Mouse (Mus musculus) T-cell, adult 2 months (primary cell): ENCODE measurements around the gene Dyrk3.
"Not testable (repeated sequence)": the region's sequence is repeated elsewhere in the genome, so short reads cannot be mapped to it uniquely, and the experiment has no call there.

Experiments
- DNase-seq: peaks from one replicate; pipeline ENCODE4 v3.0.0; 2022; ENCODE audit warnings: low spot score

Dyrk3 gene

DNA sequence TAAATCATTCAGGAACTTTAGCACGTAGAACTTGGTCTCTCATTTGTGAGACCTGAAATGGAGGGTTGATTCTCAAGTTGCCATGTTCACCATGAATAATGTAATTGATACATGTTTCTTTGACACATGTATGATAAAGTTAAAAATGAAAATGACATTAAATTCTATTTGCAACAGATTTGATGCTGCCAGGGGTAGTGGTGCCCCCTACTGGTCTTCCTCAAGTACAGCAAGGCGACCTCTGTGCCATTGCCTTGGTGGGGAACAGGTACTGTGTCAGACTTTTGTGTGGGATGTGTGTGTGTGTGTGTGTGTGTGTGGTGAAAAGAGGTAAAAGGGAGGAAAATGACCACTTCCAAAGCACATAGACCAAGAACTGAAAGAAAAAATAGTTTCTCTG lies 17.3 kb upstream of the Dyrk3 start:
- DNase-seq = peak; percentile 65

DNA sequence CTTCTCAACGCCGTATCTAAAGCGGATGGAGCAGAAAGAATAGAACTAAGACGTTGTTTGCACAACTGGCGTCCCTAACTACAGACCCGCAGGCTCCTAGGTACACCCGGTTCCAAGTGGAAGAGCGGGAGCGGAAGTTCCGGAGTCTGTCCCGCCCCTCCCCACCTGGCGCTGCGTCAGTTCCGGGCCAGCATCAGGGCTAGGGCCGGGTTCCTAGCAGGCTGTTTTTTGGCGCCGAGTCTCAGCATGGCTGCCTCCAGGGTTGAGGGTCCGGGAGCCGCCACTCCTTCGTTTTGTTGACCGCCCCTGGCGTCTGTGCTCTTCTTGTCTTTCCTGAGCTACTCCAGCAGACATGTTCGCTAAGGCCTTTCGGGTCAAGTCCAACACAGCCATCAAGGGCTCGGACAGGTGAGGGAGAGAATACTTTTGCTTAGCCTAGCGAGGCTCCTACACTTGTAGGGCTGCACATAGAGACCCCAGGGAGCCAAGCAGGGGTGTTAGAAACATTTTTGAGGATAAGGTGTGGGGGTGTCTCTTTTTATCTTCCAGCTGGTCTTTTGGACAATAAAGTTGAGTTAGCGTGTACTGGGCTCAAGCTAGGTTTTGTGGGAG lies 15.0 kb upstream of the Dyrk3 start, which contains the start of gene Eif2d:
Gene Eif2d (plus strand): TSS at position 164 of the 612 bp plus-strand sequence.
- DNase-seq = peak; percentile 90

DNA sequence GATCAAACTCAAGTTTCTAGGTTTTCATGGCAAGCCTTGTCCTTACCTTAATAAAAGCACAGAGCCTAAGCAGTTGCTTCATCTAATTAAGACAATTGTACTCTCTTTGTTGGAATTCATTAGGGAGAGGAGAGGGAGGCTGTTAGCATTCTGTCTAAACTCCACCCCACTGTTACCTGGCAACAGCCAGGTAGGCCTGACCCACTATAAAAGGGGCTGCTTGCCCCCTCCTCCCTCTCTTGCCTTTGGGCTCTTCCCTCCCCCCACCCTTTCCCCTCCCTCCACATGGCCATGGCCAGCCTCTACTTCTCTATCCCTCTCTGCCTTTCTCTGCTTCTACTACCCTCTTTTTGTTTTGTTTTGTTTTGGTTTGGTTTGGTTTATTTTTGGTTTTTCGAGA lies 11.4 kb upstream of the Dyrk3 start:
- DNase-seq = no peak

DNA sequence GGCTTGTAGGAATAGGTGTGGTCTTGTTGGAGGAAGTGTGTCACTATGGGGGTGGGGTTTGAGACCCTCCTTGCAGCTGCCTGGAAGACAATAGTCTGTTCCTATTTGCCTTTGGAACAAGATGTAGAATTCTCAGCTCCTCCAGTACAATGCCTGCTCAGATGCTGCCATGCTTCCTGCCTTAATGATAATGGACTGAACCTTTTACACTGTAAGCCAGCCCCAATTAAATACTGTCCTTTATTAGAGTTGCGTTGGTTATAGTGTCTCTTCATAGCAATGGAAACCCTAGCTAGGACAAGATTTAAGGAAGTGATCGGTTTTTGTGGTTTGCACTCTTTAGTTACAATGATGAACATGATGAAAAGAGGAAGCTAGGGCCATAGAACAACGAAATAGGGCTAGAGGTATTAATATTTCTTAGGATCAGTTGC lies 8.1 kb upstream of the Dyrk3 start:
- DNase-seq = no peak

DNA sequence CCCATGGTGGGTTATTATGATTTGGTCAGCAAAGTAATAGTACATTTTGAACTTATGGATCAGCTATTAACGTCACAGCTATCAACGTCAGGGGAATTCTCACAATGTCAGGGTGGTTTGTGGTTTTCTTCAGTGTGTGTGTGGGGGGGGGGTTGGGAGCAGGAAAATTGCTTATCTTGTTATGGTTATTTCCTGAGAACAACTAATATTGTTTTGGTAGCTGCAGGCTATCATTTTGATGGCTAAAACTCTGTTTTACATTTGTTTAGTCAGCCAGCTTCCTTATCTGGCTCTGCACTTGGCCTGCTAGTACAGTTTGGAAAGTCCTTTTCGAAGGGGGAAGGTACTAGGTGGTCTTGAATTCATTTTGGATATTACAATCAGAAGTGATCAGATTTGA lies 7.1 kb upstream of the Dyrk3 start:
- not testable (repeated sequence) for DNase-seq

DNA sequence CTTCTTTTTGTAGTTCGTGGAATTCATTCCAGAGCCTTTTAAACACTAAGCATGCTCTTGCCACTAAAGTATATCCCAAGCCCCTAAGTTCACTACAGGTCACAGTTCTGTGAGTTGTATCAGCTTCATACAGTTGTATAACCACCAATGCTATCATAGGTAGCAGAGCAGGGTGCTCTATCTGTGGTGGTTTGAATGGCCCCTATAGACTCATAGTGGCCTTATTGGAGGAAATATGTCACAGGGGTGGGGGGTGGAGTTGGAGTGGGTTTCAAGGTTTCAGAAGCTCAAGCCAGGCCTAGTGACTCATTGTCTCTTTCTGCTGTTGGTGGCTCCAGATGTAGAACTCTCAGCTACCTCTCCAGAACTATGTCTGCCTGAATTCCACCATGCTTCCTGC lies 4.3 kb upstream of the Dyrk3 start:
- DNase-seq = no peak

DNA sequence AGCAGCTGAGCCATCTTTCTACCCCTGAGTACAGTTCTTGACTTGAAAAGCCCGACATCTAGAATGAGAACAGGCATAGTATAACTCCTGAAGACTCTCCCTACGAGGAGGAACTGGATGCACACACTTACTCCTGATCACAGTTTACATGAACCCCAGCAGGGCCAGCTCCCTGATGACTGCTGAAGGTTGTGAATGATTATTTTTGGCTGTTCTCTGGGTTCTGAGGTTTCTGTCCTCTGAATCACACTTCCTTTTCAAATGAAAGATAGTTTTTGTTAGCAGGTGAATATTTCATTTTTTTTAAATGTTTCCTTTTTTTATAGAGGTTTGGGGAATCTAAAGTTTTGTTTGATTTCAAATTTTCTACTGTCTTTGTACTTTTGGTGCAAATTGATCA lies 3.3 kb upstream of the Dyrk3 start:
- DNase-seq = no peak

DNA sequence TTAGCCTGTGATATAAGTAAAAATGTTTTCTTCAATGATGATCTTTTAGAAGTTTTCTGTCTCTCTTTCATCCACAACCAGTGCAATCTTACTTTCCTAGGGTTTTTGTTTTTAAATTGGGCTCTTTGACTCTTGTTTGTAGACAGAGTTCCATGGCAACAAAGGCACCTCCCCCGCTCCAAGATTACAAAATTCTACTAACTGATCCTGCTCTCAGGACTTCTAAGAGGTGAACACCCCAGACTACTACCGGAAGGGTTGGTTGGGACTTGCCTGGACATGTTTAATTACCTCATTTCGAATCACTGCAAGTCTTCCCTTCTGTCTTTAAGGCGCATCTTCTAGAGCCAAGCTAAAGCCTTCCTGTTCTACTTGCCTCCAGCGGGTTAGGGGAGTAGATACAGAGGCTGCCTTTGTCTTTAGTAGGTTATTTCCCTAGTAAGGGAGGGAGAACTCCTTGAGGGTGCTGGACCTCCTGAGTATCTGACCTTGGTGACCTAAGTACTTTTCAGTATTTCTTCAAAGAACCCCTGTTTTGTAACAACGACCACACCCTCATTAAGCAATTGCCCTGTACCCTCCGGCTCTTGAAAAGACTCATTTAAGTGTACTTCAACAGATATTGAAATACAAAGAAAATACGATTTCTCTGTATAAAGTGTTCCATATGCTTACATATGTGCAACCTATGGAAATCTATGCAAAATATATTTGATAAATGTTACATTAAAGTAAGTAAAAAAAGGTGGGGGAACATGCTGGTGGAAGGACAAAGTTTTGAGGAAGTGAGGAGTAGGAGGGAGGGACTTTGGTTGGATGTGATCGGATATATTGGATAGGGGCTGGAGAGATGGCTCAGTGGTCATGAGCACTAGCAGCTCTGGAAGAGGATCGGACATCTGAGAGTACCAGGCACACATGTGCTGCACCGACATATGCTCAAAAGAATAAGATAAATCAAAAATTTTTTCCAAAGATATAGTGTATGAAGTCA lies 1.3 kb upstream of the Dyrk3 start:
- DNase-seq = no peak

DNA sequence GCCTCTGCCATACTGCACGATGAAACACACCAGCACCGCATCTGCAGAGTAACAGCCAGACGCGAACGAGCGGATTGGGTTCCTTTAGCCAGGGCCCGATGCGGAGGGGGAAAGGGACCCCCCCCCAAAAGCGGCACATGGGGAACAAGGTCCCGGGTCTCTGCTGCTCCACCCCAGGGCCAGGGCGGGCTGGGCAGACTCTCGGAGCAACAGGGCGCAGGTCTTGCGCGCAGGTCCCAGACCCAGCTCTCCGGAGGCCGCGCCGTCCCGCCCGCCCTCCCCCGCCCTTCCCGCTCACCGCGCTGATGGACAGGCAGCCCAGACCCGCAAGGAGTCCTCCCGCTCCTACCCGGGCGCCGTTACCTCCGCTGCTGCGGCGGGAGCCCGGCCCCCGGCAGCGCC lies 422 bp downstream of the Dyrk3 start:
- no peak for DNase-seq

DNA sequence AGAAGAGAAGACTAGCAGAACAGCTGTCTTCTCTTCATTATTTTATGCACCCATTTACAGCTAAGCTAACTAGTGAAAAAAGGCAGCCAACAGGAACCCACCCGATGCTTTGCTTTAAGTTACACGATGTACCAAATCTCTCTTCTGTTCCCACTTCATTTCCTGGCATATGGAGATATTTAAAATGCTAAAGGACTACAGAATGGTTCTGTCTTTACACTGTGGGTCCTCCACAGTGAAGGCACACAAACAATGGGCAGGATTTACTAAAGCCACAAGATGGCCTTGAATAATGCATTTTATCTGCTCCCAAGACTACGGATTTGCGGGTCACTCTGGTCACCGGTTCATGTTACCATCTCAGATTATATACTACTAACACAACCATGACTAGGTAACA lies 1.0 kb downstream of the Dyrk3 start:
- no peak for DNase-seq

DNA sequence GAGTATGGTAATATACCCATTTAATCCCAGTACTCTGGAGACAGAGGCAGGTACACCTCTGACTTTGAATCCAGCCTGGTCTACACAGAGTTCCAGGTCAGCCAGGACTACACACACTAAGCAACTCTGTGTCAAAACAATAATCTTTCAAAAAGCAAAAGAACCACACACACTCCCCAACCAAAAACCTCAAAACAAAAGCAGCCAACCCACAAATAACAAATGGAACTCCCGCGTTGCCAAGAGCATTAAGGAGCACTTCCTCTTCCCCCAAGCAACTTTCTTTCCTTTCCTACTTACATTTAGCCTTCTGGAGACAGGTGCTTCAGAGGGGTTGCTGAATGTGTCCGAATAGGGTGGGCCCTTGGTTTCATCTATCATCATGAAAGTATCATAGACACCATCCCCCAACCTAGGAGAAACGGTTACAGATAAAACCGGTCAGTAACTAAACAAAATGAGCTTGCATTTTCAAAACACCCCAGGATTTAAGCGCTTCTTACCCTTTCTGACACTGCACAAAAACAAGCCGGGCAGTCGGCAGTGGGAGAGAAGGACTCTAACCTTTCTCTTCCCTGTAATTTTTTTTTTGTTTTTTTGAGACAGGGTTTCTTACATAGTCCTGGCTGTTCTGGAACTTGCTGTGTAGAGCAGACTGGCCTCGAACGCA lies 2.0 kb downstream of the Dyrk3 start:
- DNase-seq = no peak

DNA sequence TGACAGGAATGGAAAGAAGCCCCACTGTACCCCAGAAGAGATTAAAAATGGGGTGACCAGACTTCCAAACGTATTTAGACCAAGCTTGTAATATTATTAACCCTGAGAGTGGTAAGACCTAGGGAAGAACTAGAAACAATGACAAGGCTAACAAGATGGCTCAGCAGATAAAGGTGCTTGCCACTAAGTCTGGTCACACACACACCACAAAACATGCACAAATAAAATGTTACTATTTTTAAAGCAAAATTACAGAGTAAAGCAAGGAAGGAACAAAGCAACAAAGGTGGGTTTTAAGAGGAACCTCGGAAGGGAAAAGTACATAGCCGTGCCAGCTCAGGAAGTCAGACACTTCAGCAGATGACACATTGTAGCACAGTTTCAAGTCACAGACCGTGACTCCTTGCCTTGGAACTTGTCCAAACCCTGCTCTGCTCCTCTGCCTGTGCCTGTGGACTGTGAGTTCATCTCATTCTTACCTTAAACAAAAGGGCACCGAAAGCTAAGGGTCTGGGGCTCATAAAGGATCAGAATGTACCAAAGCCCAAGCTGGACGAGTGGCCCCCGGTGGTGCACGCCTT lies 3.1 kb downstream of the Dyrk3 start:
- DNase-seq = peak; percentile 51

DNA sequence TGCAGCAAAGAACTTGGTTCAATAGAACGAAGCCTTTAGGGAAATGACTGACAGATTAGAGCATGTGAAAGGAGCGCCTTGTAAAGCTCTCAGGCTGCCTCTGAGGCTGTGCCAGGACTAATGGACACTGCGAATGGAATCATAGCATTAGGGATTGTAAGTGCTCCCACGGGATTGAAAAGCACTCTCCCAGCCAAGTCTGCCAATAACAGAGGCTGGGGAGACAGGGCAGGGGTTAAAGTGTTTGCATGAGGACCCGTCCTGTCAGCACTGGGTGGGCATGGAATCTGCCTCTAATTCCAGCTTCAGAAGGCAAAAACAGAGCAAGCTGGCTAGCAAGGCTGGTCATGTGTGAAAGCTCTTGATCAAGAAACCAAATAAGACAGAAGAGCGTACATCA lies 3.9 kb downstream of the Dyrk3 start:
- no peak for DNase-seq

DNA sequence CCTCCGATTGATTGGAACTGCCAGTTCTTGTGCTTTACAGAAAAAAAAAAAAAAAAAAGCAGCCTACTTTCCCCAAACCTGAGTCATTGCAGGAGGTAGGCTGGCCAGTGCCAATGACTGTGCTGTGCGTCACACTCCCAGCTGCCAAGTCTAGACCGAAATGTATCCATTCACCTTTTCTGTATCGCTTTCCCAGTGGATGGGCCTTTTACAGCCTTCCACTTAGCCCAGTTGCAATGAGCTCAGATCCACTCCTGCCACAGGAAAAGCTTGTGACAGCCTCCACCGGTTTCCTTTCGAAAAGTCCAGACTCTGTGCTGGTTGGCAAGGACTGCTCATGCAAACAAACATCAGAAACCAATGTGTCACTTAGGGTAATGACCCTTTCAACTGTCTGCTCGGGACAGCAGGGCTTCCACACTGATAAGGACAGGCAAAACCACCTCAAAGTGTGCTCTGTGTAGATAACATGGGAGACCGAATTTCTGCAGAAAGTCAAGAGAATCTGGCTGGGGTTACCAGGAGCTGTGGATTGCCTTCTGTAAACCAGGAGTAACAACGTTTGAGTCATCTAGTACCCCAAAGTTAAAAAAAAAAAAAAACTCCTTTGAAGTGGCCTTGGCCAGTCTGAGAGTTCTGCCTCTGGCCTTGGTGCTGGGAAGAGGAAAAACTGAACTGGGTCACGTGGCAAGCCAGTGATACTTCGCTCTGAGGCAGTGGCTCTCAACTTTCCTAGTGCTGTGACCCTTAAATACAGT lies 12.0 kb downstream of the Dyrk3 start:
- DNase-seq = no peak

DNA sequence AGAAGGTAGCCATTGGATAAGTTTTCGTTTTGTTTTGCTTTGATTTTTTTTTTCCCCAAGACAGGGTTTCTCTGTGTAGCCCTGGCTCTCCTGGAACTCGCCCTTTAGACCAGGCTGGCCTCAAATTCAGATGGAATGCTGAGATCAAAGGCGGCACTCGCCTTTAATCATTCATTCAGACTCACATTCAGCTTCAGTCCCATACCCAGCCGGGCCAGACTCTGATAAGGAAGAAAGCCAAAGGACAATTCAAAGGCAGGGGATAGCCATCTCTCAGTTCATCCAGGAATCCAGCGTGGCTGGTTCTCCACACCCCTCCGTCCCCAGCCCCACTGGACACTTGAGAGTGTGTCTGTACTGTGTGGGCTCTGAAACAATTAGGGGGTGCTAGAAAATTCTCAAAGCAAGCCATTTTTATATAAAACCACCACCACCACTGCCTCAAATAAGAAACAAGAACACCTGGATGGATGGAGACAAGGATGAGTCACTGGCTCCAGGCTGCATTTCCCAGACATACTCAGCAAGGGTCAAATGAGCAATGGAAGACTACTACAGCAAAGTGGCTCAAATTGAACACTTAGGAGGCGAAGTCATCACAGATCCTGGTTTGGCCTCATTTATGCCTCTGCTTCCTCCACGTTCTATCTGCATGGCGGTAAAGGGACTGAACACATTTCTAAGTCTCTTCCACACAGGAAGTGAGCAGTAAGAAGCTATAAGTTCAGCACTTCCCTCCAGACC lies 14.4 kb downstream of the Dyrk3 start:
- no peak for DNase-seq

DNA sequence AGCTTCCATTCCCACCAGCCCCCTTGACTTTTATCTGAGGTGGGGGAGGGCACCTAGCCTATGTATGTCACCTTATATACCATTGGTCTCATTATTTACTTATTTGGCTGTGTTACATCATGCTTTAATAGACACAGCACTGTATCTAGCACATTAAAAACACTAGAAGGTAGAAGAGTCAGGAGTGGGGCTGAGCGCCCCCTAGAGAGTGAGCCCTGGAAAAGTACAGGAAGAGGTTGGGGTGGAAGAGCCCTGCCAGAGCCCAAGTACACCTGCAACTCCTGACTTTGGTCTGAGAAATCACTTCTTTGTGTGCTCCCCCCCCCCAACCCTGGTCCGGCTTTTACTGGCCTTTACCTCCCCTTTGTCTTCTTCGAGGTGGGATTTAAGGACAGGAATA lies 16.2 kb downstream of the Dyrk3 start:
- DNase-seq = peak; percentile 43

DNA sequence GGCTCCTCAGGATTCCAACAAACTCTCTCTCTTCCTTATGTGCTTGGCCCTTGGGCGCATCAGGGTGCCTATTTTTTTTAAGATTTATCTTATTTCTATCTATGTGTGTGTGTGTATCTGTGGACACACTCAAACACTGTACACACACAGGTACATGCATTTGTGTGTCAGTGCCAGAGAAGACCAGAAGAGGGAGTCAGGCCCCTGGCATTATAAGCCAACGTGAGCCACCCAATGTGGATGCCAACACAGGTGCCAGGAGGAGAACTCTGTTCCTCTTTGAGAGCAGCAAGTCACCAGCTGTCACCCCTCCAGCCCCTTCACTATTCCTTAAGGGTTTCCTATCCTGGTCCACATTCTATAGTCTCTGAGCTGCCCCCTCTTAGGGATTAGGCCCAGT lies 19.1 kb downstream of the Dyrk3 start:
- peak; percentile 54 for DNase-seq

DNA sequence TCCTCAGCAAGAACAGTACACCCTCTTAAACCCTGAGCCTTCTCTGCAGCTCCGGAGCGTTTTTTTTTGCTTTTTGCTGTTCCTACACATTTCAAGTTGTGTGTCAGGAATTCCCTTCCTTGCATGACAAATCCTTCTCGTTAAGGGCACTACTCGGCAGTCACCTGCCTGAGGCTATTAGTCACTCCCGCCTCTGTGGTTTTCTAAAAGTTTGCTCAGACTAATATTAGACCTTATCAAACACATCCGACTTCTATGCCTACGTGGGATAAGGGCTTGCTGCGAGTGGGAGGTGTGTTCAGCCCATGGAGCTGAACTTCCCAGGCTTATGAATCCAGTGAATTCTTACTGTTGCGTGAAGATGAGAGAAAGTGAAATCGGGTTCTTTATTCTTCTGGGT lies 19.6 kb downstream of the Dyrk3 start:
- DNase-seq = no peak

DNA sequence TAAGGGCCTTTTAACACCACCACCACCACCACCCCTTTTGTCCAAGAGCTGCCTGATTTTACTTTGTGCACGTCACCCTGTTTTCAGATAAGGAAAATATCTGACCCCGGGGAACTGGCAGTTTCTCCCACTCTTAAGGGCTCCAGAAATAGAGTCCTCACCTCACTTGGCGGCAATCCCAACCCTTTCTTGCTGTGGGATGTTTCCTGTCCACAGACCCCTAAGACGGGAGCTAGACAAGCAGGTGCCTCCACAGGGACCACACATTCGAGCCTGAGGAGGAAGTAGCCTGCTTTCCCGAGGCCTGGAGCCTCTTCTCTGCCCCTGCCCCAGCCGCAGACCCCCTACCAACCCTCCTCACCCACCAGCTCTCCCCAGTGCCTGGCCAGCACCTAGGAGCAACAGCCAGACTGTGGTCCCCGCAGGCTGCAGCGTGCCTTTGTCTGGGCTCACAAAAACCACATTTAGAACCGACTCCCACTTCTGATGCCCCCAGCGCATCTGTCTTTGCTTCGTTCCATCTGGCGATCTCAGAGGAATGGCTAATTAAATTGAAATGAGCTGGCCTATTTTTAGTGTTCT lies 21.6 kb downstream of the Dyrk3 start:
- DNase-seq = no peak

DNA sequence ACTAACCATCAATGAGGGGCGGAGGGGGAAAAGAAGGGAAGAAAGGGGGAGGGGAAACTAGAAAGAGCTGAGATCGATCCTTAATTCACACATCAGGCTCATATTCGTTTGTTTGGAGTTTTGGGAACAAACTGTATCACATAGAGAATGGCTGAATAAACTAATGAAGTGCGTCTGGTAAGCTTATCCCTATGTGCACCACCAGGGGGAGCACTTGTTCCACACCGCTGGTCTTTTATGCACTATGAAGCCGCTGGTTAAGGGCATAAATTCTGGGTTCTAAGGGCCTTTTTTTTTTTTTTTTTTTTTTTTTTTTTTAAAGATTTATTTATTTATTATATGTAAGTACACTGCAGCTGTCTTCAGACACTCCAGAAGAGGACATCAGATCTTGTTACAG lies 22.2 kb downstream of the Dyrk3 start:
- DNase-seq = peak; percentile 67

DNA sequence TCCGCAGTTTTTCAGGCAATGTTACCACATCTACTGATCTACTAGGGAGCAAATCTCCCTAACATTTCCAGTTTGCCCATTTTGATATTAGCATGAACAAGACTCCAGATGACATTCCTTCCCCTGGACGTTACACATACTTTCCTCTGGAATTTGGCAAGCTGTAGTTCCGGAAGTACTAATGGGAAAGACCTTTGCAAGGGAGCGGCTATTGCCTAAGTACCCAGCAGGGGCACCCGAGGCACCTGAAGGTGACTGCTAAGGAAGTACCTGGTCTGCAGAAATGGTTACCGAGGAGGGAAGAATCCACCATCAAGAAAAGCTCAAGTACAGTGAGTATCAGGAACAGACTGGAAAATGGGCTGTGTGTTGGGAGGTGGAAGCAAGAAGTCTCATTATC lies 25.6 kb downstream of the Dyrk3 start:
- no peak for DNase-seq
